Mouse (Mus musculus) olfactory bulb, adult 2 months (tissue): ENCODE measurements around the gene Dscam.

ENCODE experiments used
- CTCF ChIP-seq: fragments of 200-500 bp; IDR thresholded peaks from 2 replicates; pipeline ENCODE4 v1.5.1; 2012; ENCODE audit warnings: low read depth, mild to moderate bottlenecking, low read length, moderate library complexity; ENCODE audit not compliant: insufficient read depth
- POLR2A ChIP-seq: fragments of 200-500 bp; IDR thresholded peaks from 2 replicates; pipeline ENCODE4 v1.6.1; 2012; ENCODE audit warnings: mild to moderate bottlenecking, low read depth, low read length, moderate library complexity; ENCODE audit not compliant: insufficient read depth

DNA sequence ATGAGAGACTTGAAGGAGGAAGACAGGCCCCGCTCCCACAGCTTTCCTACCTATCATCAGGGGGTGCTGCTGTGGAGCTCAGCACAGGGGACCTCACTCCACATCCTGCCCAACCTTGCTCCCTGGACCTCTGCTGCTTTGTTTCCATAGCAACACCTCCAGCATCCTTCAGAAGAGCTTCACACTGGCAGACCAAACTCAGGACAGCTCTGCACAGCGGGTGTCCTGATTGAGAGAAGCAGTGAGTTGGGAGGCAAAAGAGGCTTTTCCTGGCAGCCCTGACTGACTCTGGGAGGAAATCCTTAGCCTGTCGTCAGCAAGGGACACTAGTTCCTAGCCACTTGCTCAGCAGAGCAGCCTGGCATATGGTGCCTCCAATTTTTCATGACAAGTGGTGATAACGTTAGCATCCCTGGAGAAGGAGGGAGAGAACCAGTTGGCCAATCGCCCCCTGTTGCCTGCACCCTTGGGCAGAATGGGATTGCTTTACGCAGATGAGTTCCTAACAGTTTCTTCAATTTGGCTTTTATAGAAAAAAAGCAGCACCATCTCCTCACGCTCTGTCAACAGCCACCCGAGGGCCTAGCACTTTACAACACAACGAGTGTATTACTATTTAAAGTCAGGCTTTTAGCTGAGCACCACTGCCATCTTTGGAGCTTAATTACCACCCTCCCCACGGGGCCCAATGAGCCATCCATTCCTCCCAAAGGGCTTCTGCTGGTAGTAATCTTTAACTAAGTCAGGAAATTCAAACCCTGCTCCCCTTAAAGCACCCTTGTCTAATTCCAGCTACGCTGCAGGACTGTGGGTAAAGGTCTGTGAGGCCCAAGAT is 224.9 kb downstream of the Dscam start:
- TF ChIP-seq POLR2A (no peak), CTCF (no peak)
